Mouse (Mus musculus): Measurements from ENCODE around the gene Lipn.

The Lipn gene

GRCm38 (mm10) chr19:34066779-34067472, at the start of gene Lipn:
Gene Lipn, plus strand, starts transcription at chr19:34067358.
- no peak for DNase-seq (ENCODE audit: low spot score in 2 of 2)

DNA sequence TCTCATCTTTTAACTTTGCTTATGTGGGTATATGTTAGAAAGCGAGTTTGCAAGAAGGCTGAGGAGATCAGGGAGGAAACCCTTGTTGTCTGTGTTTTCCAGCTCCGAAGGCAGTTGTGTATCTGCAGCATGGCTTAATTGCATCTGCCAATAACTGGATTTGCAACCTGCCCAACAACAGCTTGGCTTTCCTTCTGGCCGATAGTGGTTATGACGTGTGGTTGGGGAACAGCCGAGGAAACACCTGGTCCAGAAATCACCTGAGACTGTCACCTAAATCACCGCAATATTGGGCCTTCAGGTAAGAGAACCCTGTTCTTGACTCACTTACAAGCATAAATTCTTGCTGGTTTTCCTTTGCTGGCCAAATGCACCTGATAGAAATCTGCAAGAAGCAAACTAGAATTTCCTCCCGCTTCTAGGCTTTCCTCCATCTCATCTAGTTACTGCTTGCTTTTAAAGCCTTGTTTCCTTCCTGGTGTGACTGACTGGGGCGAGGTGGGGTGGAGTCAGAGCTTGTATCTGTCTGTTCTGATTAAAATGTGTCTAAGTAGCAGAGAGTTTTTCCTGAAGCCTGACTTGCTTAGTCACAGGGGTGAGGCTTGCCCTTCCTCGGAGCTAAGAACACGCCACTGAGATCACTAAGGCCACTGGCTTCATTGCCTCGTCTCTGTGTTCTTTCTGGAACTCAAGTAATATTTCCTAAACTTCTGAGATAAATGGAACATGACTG, 45.6 kb upstream of the Lipn start:
- peak; percentile 30 to 65 for DNase-seq (ENCODE audit: low spot score in 2 of 2)

GRCm38 (mm10) chr19:34022759-34023158, 44.4 kb upstream of the Lipn start:
- DNase-seq (ENCODE audit: low spot score in 2 of 2): no peak

DNA sequence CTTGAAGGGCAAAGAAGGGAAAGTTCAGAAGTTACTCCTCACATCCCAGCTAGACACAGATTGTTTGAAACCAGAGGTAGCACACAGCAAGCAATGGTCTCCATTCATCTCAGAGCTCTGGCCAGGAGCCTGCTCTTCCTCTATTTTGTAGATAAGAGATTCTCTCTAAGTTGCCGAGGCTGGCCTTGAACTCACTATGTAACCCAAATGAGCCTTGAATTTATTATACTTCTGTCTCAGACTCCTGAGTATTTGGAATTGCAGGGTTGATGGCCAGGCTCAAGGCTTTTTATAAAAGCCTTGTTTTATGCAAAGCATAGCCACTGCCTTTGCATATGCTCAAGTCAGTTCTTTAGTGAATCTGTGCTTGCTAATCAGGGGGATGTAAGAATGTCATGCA, 27.4 kb upstream of the Lipn start:
- DNase-seq (ENCODE audit: low spot score in 2 of 2): no peak

GRCm38 (mm10) chr19:34043008-34043407, 24.1 kb upstream of the Lipn start:
- DNase-seq (ENCODE audit: low spot score in 2 of 2): no peak

DNA sequence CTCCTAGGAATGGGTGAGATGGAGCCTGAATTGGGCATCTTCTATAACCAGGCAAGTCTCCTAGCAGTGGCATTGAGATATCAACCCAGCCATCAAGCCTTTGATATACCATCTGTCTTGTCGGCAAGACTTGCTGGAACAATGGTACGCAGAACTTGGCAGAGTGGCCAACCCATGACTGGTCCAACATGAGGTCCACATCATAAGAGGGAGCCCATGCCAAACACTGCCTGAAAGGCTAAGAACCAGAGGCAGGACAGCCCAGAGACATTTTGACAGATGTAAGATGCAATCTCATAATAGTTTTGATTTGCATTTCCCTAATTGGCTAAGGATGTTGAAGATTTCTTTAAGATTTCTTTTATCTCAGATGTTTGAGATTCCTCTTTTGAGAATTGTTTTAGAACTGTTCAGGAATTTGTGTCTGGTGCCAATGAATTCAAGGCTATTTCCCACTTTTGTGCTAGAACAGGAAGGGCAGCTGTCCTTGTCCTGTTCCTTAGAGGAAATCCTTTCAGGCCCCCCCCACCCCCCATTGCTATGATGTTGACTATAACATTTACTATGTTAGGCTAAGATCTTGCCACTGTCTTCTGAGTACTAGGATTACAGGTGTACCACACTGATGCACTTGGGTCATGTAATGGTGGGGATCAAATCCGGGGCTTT, 17.7 kb upstream of the Lipn start:
- no peak for DNase-seq (ENCODE audit: low spot score in 2 of 2)

GRCm38 (mm10) chr19:34051502-34051901, 15.7 kb upstream of the Lipn start:
- peak in 1 of 2 experiments; percentile 8 for DNase-seq (ENCODE audit: low spot score in 2 of 2)

DNA sequence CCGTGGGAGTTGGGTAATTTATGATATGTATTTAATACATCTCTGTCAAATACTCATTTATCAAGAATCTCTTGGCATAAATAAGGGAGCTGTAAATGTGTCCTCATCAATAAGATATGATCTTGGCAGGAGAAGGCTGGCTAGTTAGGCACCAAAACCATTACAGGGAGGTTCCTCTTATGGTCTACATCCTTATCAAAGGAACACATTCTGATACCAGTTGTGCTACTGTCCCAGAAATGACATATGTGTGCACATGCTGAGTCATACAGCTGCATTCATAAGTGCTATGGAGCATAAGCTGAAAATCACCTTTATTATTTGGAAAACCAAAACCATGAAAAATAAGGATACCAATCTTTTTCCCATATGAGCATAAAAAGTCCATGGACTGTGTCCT, 3.6 kb upstream of the Lipn start:
- no peak for DNase-seq (ENCODE audit: low spot score in 2 of 2)

GRCm38 (mm10) chr19:34064059-34064458, 3.1 kb upstream of the Lipn start:
- no peak for DNase-seq (ENCODE audit: low spot score in 2 of 2)

DNA sequence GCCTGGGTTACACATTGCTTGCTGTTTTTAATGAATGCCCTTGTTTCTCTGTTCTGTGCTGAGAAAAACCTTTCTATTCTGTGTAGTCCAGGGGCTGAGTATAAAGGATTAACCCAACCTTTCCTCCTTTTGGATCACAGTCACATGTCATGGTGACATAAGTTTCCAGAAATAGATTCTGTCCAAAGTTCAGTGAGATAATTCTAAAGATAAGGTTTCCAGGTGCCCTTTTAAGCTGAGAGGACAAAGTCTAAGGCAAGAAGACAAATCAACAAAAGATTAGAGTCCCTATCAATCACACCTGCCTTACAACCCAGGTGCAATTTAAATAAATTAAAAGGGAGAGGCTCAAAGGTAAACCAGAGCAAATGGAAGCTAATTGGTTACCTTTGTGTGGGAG, 7.1 kb downstream of the Lipn start:
- DNase-seq (ENCODE audit: low spot score in 2 of 2): no peak

DNA sequence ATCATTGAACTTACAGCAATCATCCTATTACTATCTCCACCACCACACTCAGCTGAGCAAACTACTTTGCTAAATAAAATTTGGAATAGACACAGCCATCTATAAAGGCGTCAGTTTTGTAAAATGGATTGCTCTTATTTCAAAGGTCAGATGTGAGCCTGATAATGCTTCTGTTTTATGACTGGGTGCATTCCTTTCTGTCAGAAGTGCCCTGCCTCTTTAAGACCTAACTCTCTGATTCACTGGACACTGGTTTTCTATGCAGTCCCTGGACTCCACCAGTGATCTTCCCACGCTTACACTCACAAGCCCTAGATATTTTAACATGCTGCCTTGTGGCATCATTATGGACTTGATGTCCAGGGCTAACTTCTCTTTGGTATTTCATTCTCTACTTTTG, 11.0 kb downstream of the Lipn start:
- DNase-seq (ENCODE audit: low spot score in 2 of 2): no peak

- no peak for DNase-seq (ENCODE audit: low spot score in 2 of 2)
These were observed 22.0 kb downstream of the Lipn start for GRCm38 (mm10) chr19:34089011-34089680.

DNA sequence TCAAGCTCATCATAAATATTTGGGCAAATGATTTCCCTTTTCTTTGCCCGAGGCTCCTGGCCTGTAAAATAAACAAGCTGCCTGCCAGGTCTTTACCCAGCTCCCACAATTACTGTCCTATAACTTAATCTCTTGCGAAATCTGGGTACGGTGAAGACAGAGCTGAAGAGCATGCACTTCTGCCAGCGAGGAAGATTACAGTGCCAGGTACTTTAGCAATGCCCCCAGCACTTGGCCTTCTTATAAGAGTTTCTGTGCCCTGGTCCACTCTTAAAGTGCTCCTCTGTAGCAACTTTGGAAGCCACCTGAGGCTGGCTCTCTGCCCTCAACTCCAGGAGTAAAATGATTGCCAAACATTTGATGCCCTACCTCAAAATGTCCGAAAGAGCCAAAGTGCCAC, 28.2 kb downstream of the Lipn start:
- DNase-seq (ENCODE audit: low spot score in 2 of 2): no peak

DNA sequence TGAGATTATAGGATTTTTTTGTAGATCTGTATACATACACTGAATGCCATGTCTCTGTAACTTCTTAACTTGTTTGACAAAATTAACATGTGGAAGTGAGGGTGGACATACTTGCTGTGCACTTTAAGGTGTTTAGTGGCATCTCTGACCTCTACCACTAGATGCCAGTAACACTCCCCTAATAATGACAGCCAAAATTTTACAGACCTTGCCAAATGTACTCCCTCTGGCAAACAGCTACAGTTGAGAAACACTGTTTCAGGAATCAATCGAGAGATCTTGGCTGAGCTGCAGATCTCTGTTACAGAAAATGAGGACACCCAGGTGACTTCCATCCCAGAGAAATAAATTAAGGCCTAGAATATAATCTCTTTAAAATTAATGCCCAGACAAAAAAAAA, 29.1 kb downstream of the Lipn start:
- no peak for DNase-seq (ENCODE audit: low spot score in 2 of 2)

GRCm38 (mm10) chr19:34100633-34101032, 33.5 kb downstream of the Lipn start, which contains the start of gene Lipm:
Gene Lipm, plus strand, starts transcription at chr19:34100933.
- DNase-seq (ENCODE audit: low spot score in 2 of 2): no peak

GRCm38 (mm10) chr19:34101888-34102287, 34.7 kb downstream of the Lipn start:
- no peak for DNase-seq (ENCODE audit: low spot score in 2 of 2)

DNA sequence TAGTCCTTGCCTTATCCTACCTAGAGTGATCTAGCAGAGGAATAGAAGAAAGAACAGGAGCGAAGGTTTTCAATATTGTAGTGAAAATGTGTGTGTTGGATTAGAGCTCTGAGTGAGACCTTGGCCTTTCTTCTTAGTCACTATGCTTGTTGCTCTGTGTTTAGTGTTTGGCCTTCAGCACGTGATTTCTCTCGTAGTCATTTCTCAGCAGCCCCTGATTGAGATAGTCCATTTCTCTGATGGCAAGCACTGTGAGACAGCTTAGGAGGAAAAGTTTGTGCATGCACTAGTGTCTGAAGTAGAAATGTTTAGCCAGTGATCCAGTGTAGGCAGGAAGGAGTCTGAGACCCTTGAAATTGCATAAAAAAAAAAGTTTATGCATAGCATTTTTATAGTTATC, 37.7 kb downstream of the Lipn start:
- DNase-seq (ENCODE audit: low spot score in 2 of 2): no peak

GRCm38 (mm10) chr19:34119102-34119501, 51.9 kb downstream of the Lipn start:
- peak in 1 of 2 experiments; percentile 51 for DNase-seq (ENCODE audit: low spot score in 2 of 2)

- no peak for DNase-seq (ENCODE audit: low spot score in 2 of 2)
These were observed 52.5 kb downstream of the Lipn start for GRCm38 (mm10) chr19:34119653-34120052.

GRCm38 (mm10) chr19:34120107-34120731, 53.1 kb downstream of the Lipn start:
- peak in 1 of 2 experiments; percentile 2 for DNase-seq (ENCODE audit: low spot score in 2 of 2)

Data from urinary bladder, adult 18-20 months (tissue).